Mouse (Mus musculus): ENCODE results near the gene Inpp5k. TPM values are rescaled to one million over a fixed set of nuclear protein-coding genes. Genes with fewer than 3 reads are reported as not detected.
A peak's percentile ranks its signal among the peaks of the same experiment; 100 is the strongest.

The Inpp5k gene
- polyA plus RNA-seq (2015; fragmentation: Nextera tagmentation; extraction: Ambion mirVana) = 40.0 and 40.2 TPM in 2 replicates

DNA sequence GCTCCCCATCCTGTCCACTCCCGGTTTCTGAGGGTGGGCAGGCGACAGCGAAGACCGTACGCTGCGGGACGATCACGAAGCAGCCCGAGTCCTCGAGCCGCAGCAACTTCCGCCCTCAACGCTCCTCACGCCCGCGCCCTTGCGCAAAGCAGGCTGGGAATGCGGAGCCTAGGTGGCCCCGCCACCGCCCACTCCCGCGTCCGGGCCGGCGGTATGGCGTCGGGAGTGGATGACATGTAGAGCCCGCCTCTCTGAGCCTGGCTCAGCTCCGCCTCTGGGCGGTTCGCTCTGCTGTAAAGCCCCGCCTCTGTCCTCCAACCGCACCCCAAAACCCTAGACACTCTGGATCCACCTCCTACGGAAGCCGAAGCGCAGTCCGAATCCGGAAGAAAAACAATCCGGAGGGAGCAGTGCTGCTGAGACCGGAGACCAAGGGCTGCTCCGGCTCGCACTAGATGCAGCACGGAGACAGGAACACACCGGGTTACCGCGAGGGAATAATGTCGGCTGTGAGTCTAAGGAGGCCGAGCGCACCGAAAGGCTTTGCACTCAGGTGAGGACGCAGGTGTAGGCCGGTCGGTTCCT is at the start of gene Inpp5k:
Inpp5k (plus strand) TSS at position 344 of the 585 bp plus-strand sequence.
- Histone ChIP-seq H3K27ac (ENCODE audit: low read length) (peak within 1 kb of the TSS; percentile 81), H3K4me1 (ENCODE audit: control insufficient read depth, insufficient read depth, low read length) (peaks cover 21% of the 10 kb centered on the region), H3K9me3 (replicated peaks; ENCODE audit: control insufficient read depth, low read length, poor library complexity, severe bottlenecking) (no peaks in the 10 kb centered on the region), H3K4me2 (ENCODE audit: low read length) (peak within 1 kb of the TSS; percentile 92), H3K27me3 (ENCODE audit: control insufficient read depth, insufficient read depth, low read depth, low read length) (no peaks in the 10 kb centered on the region), H3K9ac (ENCODE audit: low read depth, low read length) (peak within 1 kb of the TSS; percentile 69), H3K4me3 (ENCODE audit: low read depth, low read length) (peak within 1 kb of the TSS; percentile 79), H3K36me3 (ENCODE audit: control insufficient read depth, insufficient read depth, low read length) (peaks cover 15% of the 10 kb centered on the region)
- under 1% methylated on average over 53 of the region's 53 CpGs for WGBS
- ATAC-seq = peak; percentile 99

DNA sequence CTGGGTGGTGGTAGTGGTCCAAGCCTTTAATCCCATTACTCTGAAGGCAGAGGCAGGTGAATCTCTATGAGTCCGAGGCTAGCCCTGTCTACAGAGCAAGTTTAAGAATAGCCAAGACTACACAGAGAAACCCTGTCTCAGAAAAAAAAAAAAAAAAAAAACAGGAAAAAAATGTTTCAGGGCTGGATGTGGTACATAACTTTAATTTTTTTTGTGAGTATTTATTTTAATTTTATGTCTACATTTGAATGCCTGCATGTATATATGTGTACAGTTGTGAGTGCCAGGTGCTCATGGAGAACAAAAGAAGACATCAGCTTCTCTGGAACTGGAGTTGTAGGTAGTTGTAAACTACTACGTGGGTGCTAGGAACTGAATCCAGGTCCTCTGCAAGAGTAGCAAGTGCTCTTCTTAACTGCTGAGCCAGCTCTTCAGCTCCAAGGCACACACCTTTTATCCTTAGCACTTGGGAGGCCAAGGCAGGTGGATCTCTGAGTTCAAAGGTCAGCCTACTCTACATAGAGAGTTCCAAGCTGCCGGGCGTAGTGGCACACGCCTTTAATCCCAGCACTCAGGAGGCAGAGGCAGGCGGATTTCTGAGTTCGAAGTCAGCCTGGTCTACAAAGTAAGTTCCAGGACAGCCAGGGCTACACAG is 49.2 kb upstream of the Inpp5k start:
- Histone ChIP-seq H3K4me1 (ENCODE audit: control insufficient read depth, insufficient read depth, low read length) (no peaks in the 10 kb centered on the region), H3K4me2 (ENCODE audit: low read length) (no peak overlapping the region)

DNA sequence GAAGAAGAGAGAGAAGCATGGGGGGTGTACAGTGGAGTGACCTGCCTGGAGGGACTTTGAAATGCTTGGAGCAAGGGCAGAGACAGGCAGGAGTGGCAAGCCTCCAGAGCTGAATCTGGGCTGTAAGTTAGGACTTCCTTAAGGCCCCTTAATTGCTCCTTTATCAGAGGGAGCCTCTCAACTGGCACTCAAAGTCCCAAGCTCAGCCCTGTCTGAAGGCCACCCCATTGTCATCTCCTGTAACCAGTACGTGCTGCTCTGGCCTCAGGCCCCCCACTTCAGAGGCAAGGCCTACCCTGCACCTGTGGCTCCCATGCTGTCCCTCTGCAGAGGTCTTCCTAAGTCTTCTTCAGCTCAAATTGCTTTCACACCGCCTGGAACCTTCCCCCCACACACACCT is 47.3 kb upstream of the Inpp5k start:
- H3K9ac ChIP-seq (ENCODE audit: low read depth, low read length) = no peak overlapping the region
- no peak overlapping the region for H3K4me3 ChIP-seq (ENCODE audit: low read depth, low read length)
- no peaks in the 10 kb centered on the region for H3K27me3 ChIP-seq (ENCODE audit: control insufficient read depth, insufficient read depth, low read depth, low read length)
- no peak overlapping the region for H3K27ac ChIP-seq (ENCODE audit: low read length)
- no peaks in the 10 kb centered on the region for H3K36me3 ChIP-seq (ENCODE audit: control insufficient read depth, insufficient read depth, low read length)
- no peaks in the 10 kb centered on the region for H3K9me3 ChIP-seq (replicated peaks; ENCODE audit: control insufficient read depth, low read length, poor library complexity, severe bottlenecking)
- no peak overlapping the region for H3K4me2 ChIP-seq (ENCODE audit: low read length)
- ATAC-seq = no peak
- 51% methylated on average over 2 of the region's 2 CpGs for WGBS
- peaks cover 6% of the 10 kb centered on the region for H3K4me1 ChIP-seq (ENCODE audit: control insufficient read depth, insufficient read depth, low read length)

More for the DNA sequence above, 49.2 kb upstream of the Inpp5k start:
- Histone ChIP-seq H3K36me3 (ENCODE audit: control insufficient read depth, insufficient read depth, low read length) (no peaks in the 10 kb centered on the region), H3K27me3 (ENCODE audit: control insufficient read depth, insufficient read depth, low read depth, low read length) (no peaks in the 10 kb centered on the region), H3K9ac (ENCODE audit: low read depth, low read length) (no peak overlapping the region), H3K4me3 (ENCODE audit: low read depth, low read length) (no peak overlapping the region), H3K27ac (ENCODE audit: low read length) (no peak overlapping the region), H3K9me3 (replicated peaks; ENCODE audit: control insufficient read depth, low read length, poor library complexity, severe bottlenecking) (no peaks in the 10 kb centered on the region)
- no peak for ATAC-seq
- 95% methylated on average over 7 of the region's 7 CpGs for WGBS

DNA sequence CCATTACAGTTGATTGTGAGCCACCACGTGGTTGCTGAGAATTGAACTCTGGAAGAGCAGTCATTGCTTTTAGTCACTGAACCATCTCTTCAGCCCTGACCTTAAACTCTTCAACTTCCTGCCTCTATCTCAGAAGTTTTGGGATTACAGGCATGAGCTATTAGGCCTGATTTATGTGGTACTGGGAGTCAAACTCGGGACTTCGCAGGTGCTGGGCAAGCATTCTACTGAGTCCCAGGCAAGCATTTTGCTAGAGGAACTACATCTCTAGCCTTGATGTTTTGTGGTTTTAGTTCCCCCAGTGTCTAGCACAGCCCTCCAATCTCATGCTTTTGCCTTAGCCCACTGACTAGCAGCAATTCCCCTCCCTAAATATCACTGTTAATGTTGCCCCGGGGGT is 45.7 kb upstream of the Inpp5k start:
- Histone ChIP-seq H3K27me3 (ENCODE audit: control insufficient read depth, insufficient read depth, low read depth, low read length) (no peaks in the 10 kb centered on the region), H3K9ac (ENCODE audit: low read depth, low read length) (no peak overlapping the region), H3K4me1 (ENCODE audit: control insufficient read depth, insufficient read depth, low read length) (peaks cover 16% of the 10 kb centered on the region), H3K27ac (ENCODE audit: low read length) (no peak overlapping the region), H3K9me3 (replicated peaks; ENCODE audit: control insufficient read depth, low read length, poor library complexity, severe bottlenecking) (no peaks in the 10 kb centered on the region), H3K36me3 (ENCODE audit: control insufficient read depth, insufficient read depth, low read length) (no peaks in the 10 kb centered on the region), H3K4me3 (ENCODE audit: low read depth, low read length) (no peak overlapping the region), H3K4me2 (ENCODE audit: low read length) (no peak overlapping the region)
- 88% methylated on average over 4 of the region's 4 CpGs for WGBS
- no peak for ATAC-seq

DNA sequence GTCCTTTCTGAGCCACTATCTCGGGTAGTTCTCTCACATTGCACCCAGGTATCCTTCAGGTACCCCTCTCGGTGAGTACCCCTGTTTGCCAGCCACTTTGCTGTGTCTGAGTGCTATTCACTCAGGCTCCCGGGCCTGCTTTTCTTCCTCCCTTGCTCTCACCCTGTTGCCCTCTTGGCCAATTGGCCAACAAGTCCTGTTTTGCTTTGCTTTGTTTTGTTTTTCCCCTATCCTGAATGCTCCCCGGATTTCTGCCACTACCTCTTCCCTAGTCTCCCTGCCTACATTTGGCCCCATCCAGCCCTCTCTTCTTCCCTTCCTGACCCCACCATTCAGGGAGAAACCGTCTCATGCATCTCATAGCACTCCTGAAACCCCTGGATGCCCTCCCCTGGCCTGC is 44.8 kb upstream of the Inpp5k start:
- H3K27me3 ChIP-seq (ENCODE audit: control insufficient read depth, insufficient read depth, low read depth, low read length) = no peaks in the 10 kb centered on the region
- no peak overlapping the region for H3K4me3 ChIP-seq (ENCODE audit: low read depth, low read length)
- H3K27ac ChIP-seq (ENCODE audit: low read length) = no peak overlapping the region
- peaks cover 19% of the 10 kb centered on the region for H3K4me1 ChIP-seq (ENCODE audit: control insufficient read depth, insufficient read depth, low read length)
- ATAC-seq = no peak
- H3K36me3 ChIP-seq (ENCODE audit: control insufficient read depth, insufficient read depth, low read length) = no peaks in the 10 kb centered on the region
- H3K9me3 ChIP-seq (replicated peaks; ENCODE audit: control insufficient read depth, low read length, poor library complexity, severe bottlenecking) = no peaks in the 10 kb centered on the region
- H3K9ac ChIP-seq (ENCODE audit: low read depth, low read length) = no peak overlapping the region
- 88% methylated on average over 5 of the region's 5 CpGs for WGBS
- no peak overlapping the region for H3K4me2 ChIP-seq (ENCODE audit: low read length)

DNA sequence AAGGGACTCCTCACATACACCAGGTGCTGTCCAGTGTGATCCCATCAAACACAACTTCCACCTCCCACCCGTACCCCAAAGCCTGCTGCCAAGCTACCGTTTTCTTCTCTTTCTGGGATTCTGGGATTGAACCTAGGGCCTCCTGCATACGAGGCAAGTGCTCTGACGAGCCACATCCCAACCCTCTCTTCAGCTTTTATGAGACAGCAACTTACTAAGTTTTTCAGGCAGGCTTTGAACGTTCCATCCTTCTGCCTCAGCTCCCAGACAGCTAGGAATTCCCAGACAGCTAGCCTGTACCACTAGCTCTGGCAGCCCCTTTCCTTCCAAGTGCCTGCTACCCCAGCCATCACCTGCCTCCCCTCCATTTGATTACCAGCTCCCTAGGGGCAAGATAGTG is 43.8 kb upstream of the Inpp5k start:
- H3K9ac ChIP-seq (ENCODE audit: low read depth, low read length) = no peak overlapping the region; the same call in 1 of the 2 replicates
- 86% methylated on average over 5 of the region's 5 CpGs for WGBS

DNA sequence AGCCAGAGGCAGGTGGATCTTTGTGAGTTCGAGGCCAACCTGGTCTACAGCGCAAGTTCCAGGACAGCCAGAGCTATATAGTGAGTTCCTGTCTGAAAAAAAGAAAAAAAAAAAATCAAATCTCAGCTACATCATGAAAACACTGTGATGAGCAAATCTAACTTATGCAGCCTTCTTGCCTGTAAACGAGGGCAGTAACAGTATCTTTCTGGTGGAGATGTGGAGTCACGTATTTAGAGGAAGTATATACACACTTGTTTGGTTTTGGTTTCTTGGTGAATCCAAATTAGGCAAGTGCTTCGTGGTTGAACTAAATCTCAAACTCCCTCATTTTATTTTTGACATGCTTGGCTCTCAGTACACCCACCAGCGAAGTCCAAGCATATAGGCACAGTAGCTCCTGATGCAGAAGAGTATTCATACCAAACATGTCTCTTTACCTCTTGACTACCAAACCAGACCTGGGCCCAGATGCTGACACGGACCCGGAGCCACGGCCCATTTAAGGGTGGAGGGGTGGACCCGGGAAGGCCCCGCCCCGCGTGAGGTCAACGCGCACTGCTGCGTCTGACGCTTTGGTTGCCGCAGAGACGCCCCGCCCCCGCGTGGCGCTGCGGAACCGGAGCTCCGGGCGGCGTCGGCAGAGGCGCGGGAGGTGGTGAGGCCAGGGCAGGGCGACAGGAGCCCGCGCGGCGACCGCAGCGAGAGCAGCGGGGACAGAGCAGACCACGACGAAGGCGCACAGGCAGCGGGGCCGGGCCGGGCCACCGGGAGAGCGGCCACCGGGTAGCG is 43.1 kb upstream of the Inpp5k start, which contains the start of gene Pitpna:
Pitpna (plus strand) TSS at position 605 of the 792 bp plus-strand sequence.
- no peaks in the 10 kb centered on the region for H3K9me3 ChIP-seq (replicated peaks; ENCODE audit: control insufficient read depth, low read length, poor library complexity, severe bottlenecking)
- H3K4me2 ChIP-seq (ENCODE audit: low read length) = peak within 1 kb of the TSS; percentile 82
- WGBS = 6% methylated on average over 49 of the region's 49 CpGs
- peaks cover 19% of the 10 kb centered on the region for H3K4me1 ChIP-seq (ENCODE audit: control insufficient read depth, insufficient read depth, low read length)
- peak; percentile 96 for ATAC-seq
- peak within 1 kb of the TSS; percentile 97 for H3K9ac ChIP-seq (ENCODE audit: low read depth, low read length)
- H3K36me3 ChIP-seq (ENCODE audit: control insufficient read depth, insufficient read depth, low read length) = peaks cover 2% of the 10 kb centered on the region; the same call in 1 of the 2 replicates
- peak within 1 kb of the TSS; percentile 90 for H3K27ac ChIP-seq (ENCODE audit: low read length)
- H3K4me3 ChIP-seq (ENCODE audit: low read depth, low read length) = peak within 1 kb of the TSS; percentile 95
- H3K27me3 ChIP-seq (ENCODE audit: control insufficient read depth, insufficient read depth, low read depth, low read length) = no peaks in the 10 kb centered on the region

More for the DNA sequence above, 43.8 kb upstream of the Inpp5k start:
- Histone ChIP-seq H3K27me3 (ENCODE audit: control insufficient read depth, insufficient read depth, low read depth, low read length) (no peaks in the 10 kb centered on the region), H3K36me3 (ENCODE audit: control insufficient read depth, insufficient read depth, low read length) (no peaks in the 10 kb centered on the region), H3K4me1 (ENCODE audit: control insufficient read depth, insufficient read depth, low read length) (peaks cover 19% of the 10 kb centered on the region), H3K4me3 (ENCODE audit: low read depth, low read length) (no peak overlapping the region), H3K9me3 (replicated peaks; ENCODE audit: control insufficient read depth, low read length, poor library complexity, severe bottlenecking) (no peaks in the 10 kb centered on the region), H3K27ac (ENCODE audit: low read length) (no peak overlapping the region), H3K4me2 (ENCODE audit: low read length) (no peak overlapping the region)
- ATAC-seq = no peak

DNA sequence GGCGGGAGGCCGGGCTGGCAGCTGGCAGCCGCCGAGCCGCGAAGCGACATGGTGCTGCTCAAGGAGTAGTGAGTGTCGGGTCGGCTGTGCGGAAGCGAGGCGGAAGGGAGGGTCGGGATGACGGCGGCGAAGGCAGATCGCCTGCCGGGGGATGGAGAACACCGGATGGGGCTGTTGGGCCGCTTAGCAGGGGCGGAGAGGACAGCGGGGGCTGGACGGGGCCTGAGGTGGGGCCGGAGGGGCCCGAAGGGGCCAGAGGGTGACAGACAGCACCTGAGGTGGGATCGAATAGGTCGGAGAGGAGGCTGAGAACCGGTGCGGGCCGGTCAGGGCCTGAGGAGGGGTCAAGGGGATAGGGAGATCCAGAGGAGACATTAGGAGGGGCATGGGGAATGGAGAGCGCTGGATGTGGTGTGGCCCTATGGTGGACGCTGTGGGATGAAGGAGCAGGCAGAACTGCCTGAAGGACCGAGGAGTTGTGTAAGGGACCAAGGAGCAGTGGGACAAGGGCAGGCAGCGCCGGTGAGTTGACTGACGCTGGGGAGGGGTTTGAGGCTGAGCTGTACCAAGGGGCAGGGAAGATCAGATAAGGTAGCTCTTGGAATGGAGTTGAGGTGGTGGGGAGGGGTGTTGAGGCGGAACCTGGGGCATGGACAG is 42.4 kb upstream of the Inpp5k start:
- Histone ChIP-seq H3K9me3 (replicated peaks; ENCODE audit: control insufficient read depth, low read length, poor library complexity, severe bottlenecking) (no peaks in the 10 kb centered on the region), H3K9ac (ENCODE audit: low read depth, low read length) (peak overlapping the region; percentile 97), H3K36me3 (ENCODE audit: control insufficient read depth, insufficient read depth, low read length) (peaks cover 3% of the 10 kb centered on the region; the same call in 1 of the 2 replicates), H3K4me2 (ENCODE audit: low read length) (peak overlapping the region; percentile 82), H3K4me1 (ENCODE audit: control insufficient read depth, insufficient read depth, low read length) (peaks cover 19% of the 10 kb centered on the region), H3K27me3 (ENCODE audit: control insufficient read depth, insufficient read depth, low read depth, low read length) (no peaks in the 10 kb centered on the region), H3K4me3 (ENCODE audit: low read depth, low read length) (peak overlapping the region; percentile 95), H3K27ac (ENCODE audit: low read length) (peak overlapping the region; percentile 90)
- under 1% methylated on average over 37 of the region's 37 CpGs for WGBS
- peak; percentile 83 for ATAC-seq
